Mouse (Mus musculus) midbrain, embryonic 12.5 days (tissue): ENCODE results near the gene Ldb3. TPM values are rescaled to one million over a fixed set of nuclear protein-coding genes. Genes with fewer than 3 reads are reported as not detected.

Source experiments
- ATAC-seq: fragments of 200-750 bp; cut with Nextera tagmentation; 2 replicates; pipeline ENCODE4 v1.8.0; 2017; ENCODE audit warnings: low read depth, moderate TSS enrichment, moderate library complexity; ENCODE audit not compliant: low FRiP score
- H3K27ac ChIP-seq: fragments of 300-500 bp; sonication (generic); replicated peaks from 2 replicates; pipeline ENCODE4 v1.5.1; 2016; ENCODE audit warnings: mild to moderate bottlenecking
- H3K27me3 ChIP-seq: fragments of 300-500 bp; sonication (generic); 2 replicates; pipeline ENCODE4 v1.6.1; 2016; ENCODE audit warnings: mild to moderate bottlenecking
- H3K36me3 ChIP-seq: fragments of 300-500 bp; sonication (generic); 2 replicates; pipeline ENCODE4 v1.6.1; 2016
- H3K4me1 ChIP-seq: fragments of 300-500 bp; sonication (generic); 2 replicates; pipeline ENCODE4 v1.6.1; 2016
- H3K4me2 ChIP-seq: fragments of 300-500 bp; sonication (generic); replicated peaks from 2 replicates; pipeline ENCODE4 v1.6.1; 2016; ENCODE audit warnings: mild to moderate bottlenecking, moderate library complexity
- H3K4me3 ChIP-seq: fragments of 300-500 bp; sonication (generic); 2 replicates; pipeline ENCODE4 v1.5.1; 2016; ENCODE audit warnings: mild to moderate bottlenecking
- H3K9ac ChIP-seq: fragments of 300-500 bp; sonication (generic); replicated peaks from 2 replicates; pipeline ENCODE4 v1.6.1; 2016; ENCODE audit warnings: mild to moderate bottlenecking, moderate library complexity
- H3K9me3 ChIP-seq: fragments of 300-500 bp; sonication (generic); 2 replicates; pipeline ENCODE4 v1.6.1; 2016; ENCODE audit warnings: mild to moderate bottlenecking
- WGBS: fragments of 180-500 bp; shearing (Covaris S2); methylation state at CpG from one replicate; pipeline ENCODE4 v1.1.7; 2016; 5-methylcytosine and 5-hydroxymethylcytosine counted together
- polyA plus RNA-seq: library from polyadenylated mRNA; unstranded; fragments of >200 nt; fragmentation: Nextera tagmentation; extraction: Ambion mirVana; gene quantifications from 2 replicates; pipeline ENCODE4 v1.2.1, GENCODE M21; 2016

Gene Ldb3
- polyA plus RNA-seq, 1 experiment from 2014 or later = 0.13 TPM

GRCm38 (mm10) chr14:34548391-34549001 is 40.0 kb downstream of the Ldb3 start:
- H3K4me3 ChIP-seq = peak overlapping the region; percentile 72
- peak overlapping the region; percentile 73 for H3K27ac ChIP-seq
- peaks cover 14% of the 10 kb centered on the region for H3K27me3 ChIP-seq
- H3K9me3 ChIP-seq = no peaks in the 10 kb centered on the region
- peak overlapping the region; percentile 67 for H3K4me2 ChIP-seq
- WGBS = under 1% methylated on average over 27 of the region's 27 CpGs
- peak; percentile 51 for ATAC-seq
- no peaks in the 10 kb centered on the region for H3K36me3 ChIP-seq
- H3K4me1 ChIP-seq = peaks cover 3% of the 10 kb centered on the region; the same call in 1 of the 2 replicates
- H3K9ac ChIP-seq = peak overlapping the region; percentile 84

GRCm38 (mm10) chr14:34544545-34544944 is 43.9 kb downstream of the Ldb3 start:
- peaks cover 19% of the 10 kb centered on the region for H3K27me3 ChIP-seq
- no peak overlapping the region for H3K4me3 ChIP-seq
- no peak for ATAC-seq
- H3K9ac ChIP-seq = no peak overlapping the region
- H3K9me3 ChIP-seq = no peaks in the 10 kb centered on the region
- 71% methylated on average over 2 of the region's 2 CpGs for WGBS
- H3K4me1 ChIP-seq = peaks cover under 1% of the 10 kb centered on the region; the same call in 1 of the 2 replicates
- no peaks in the 10 kb centered on the region for H3K36me3 ChIP-seq
- H3K4me2 ChIP-seq = no peak overlapping the region
- H3K27ac ChIP-seq = no peak overlapping the region

- no peak overlapping the region for H3K9ac ChIP-seq
- H3K27ac ChIP-seq = no peak overlapping the region
- no peak overlapping the region for H3K4me2 ChIP-seq
- WGBS = 84% methylated on average over 6 of the region's 6 CpGs
- H3K36me3 ChIP-seq = no peaks in the 10 kb centered on the region
- no peak overlapping the region for H3K4me3 ChIP-seq
- no peaks in the 10 kb centered on the region for H3K9me3 ChIP-seq
- peaks cover 19% of the 10 kb centered on the region for H3K27me3 ChIP-seq
- H3K4me1 ChIP-seq = no peaks in the 10 kb centered on the region
- no peak for ATAC-seq
These were observed 44.5 kb downstream of the Ldb3 start for GRCm38 (mm10) chr14:34544001-34544400.

GRCm38 (mm10) chr14:34543596-34543995 is 44.9 kb downstream of the Ldb3 start:
- Histone ChIP-seq H3K36me3 (no peaks in the 10 kb centered on the region), H3K4me1 (no peaks in the 10 kb centered on the region), H3K4me2 (no peak overlapping the region), H3K27me3 (peaks cover 19% of the 10 kb centered on the region), H3K9ac (no peak overlapping the region), H3K4me3 (no peak overlapping the region), H3K9me3 (no peaks in the 10 kb centered on the region), H3K27ac (no peak overlapping the region)
- WGBS = 78% methylated on average over 6 of the region's 6 CpGs
- no peak for ATAC-seq

GRCm38 (mm10) chr14:34541896-34542295 is 46.6 kb downstream of the Ldb3 start:
- Histone ChIP-seq H3K36me3 (no peaks in the 10 kb centered on the region), H3K4me3 (no peak overlapping the region), H3K27ac (no peak overlapping the region), H3K4me2 (no peak overlapping the region), H3K4me1 (no peaks in the 10 kb centered on the region), H3K9ac (no peak overlapping the region), H3K27me3 (peaks cover 13% of the 10 kb centered on the region), H3K9me3 (no peaks in the 10 kb centered on the region)
- no peak for ATAC-seq
- 89% methylated on average over 5 of the region's 5 CpGs for WGBS

- 12% methylated on average over 17 of the region's 17 CpGs for WGBS
- peak; percentile 30; the same call in 1 of the 2 replicates for ATAC-seq
- no peaks in the 10 kb centered on the region for H3K4me1 ChIP-seq
- no peak overlapping the region for H3K27ac ChIP-seq
- H3K4me2 ChIP-seq = no peak overlapping the region; the same call in 1 of the 2 replicates
- H3K36me3 ChIP-seq = no peaks in the 10 kb centered on the region
- no peak overlapping the region for H3K9ac ChIP-seq
- H3K4me3 ChIP-seq = no peak overlapping the region
- no peaks in the 10 kb centered on the region for H3K9me3 ChIP-seq
- peaks cover 8% of the 10 kb centered on the region; the same call in 1 of the 2 replicates for H3K27me3 ChIP-seq
These were observed 47.8 kb downstream of the Ldb3 start for GRCm38 (mm10) chr14:34540685-34541162.

- no peaks in the 10 kb centered on the region for H3K27me3 ChIP-seq
- no peak overlapping the region for H3K4me3 ChIP-seq
- ATAC-seq = no peak
- H3K36me3 ChIP-seq = no peaks in the 10 kb centered on the region
- H3K9ac ChIP-seq = no peak overlapping the region
- no peak overlapping the region for H3K4me2 ChIP-seq
- no peaks in the 10 kb centered on the region for H3K4me1 ChIP-seq
- no peaks in the 10 kb centered on the region for H3K9me3 ChIP-seq
- H3K27ac ChIP-seq = no peak overlapping the region
- 67% methylated on average over 4 of the region's 4 CpGs for WGBS
These were observed 52.6 kb downstream of the Ldb3 start for GRCm38 (mm10) chr14:34535883-34536282.

- Histone ChIP-seq H3K27ac (no peak overlapping the region), H3K4me3 (no peak overlapping the region), H3K36me3 (no peaks in the 10 kb centered on the region), H3K9ac (no peak overlapping the region), H3K9me3 (no peaks in the 10 kb centered on the region), H3K4me2 (no peak overlapping the region), H3K4me1 (no peaks in the 10 kb centered on the region), H3K27me3 (no peaks in the 10 kb centered on the region)
- ATAC-seq = no peak
- 82% methylated on average over 5 of the region's 5 CpGs for WGBS
These were observed 54.9 kb downstream of the Ldb3 start for GRCm38 (mm10) chr14:34533537-34533936.

GRCm38 (mm10) chr14:34532536-34532935 is 55.9 kb downstream of the Ldb3 start:
- Histone ChIP-seq H3K36me3 (no peaks in the 10 kb centered on the region), H3K27ac (no peak overlapping the region), H3K9ac (no peak overlapping the region), H3K9me3 (no peaks in the 10 kb centered on the region), H3K27me3 (peaks cover 3% of the 10 kb centered on the region; the same call in 1 of the 2 replicates), H3K4me2 (no peak overlapping the region), H3K4me3 (no peak overlapping the region), H3K4me1 (no peaks in the 10 kb centered on the region)
- 83% methylated on average over 6 of the region's 6 CpGs for WGBS
- ATAC-seq = no peak

- H3K36me3 ChIP-seq = no peaks in the 10 kb centered on the region
- H3K4me1 ChIP-seq = no peaks in the 10 kb centered on the region
- ATAC-seq = no peak
- H3K9ac ChIP-seq = no peak overlapping the region
- no peak overlapping the region for H3K4me3 ChIP-seq
- peaks cover 3% of the 10 kb centered on the region; the same call in 1 of the 2 replicates for H3K27me3 ChIP-seq
- 75% methylated on average over 8 of the region's 8 CpGs for WGBS
- no peak overlapping the region for H3K4me2 ChIP-seq
- H3K9me3 ChIP-seq = no peaks in the 10 kb centered on the region
- H3K27ac ChIP-seq = no peak overlapping the region
These were observed 59.7 kb downstream of the Ldb3 start for GRCm38 (mm10) chr14:34528804-34529203.

GRCm38 (mm10) chr14:34522701-34523100 is 65.8 kb downstream of the Ldb3 start, which contains the start of gene 9230112D13Rik:
9230112D13Rik (minus strand) TSS chr14:34522801.
- no peaks in the 10 kb centered on the region for H3K36me3 ChIP-seq
- no peak within 1 kb of the TSS for H3K9ac ChIP-seq
- no peaks in the 10 kb centered on the region for H3K27me3 ChIP-seq
- no peak for ATAC-seq
- no peak within 1 kb of the TSS for H3K4me3 ChIP-seq
- 91% methylated on average over 8 of the region's 8 CpGs for WGBS
- no peaks in the 10 kb centered on the region for H3K4me1 ChIP-seq
- H3K4me2 ChIP-seq = no peak within 1 kb of the TSS
- no peak within 1 kb of the TSS for H3K27ac ChIP-seq
- H3K9me3 ChIP-seq = no peaks in the 10 kb centered on the region

- no peak overlapping the region for H3K27ac ChIP-seq
- 92% methylated on average over 8 of the region's 8 CpGs for WGBS
These were observed 70.4 kb downstream of the Ldb3 start for GRCm38 (mm10) chr14:34517959-34518544.

More at GRCm38 (mm10) chr14:34517959-34518544, 70.4 kb downstream of the Ldb3 start:
- no peak for ATAC-seq
- H3K36me3 ChIP-seq = no peaks in the 10 kb centered on the region
- no peak overlapping the region for H3K4me2 ChIP-seq
- no peaks in the 10 kb centered on the region for H3K27me3 ChIP-seq
- H3K9ac ChIP-seq = no peak overlapping the region
- no peaks in the 10 kb centered on the region for H3K4me1 ChIP-seq
- no peaks in the 10 kb centered on the region for H3K9me3 ChIP-seq
- H3K4me3 ChIP-seq = no peak overlapping the region
